Mouse (Mus musculus) hindbrain, embryonic 16.5 days (tissue): ENCODE measurements at regions not wholly inside any gene's neighbourhood (a gene's known extent, or its start where the extent isn't known, plus 50 kb on each side); places are given as distances from the start of the nearest gene placed in this dataset.
A peak's percentile ranks its signal among the peaks of the same experiment; 100 is the strongest.

Experiments used
- ATAC-seq: fragments of 200-750 bp; cut with Nextera tagmentation; 2 replicates; pipeline ENCODE4 v1.8.0; 2017; ENCODE audit warnings: moderate TSS enrichment, moderate library complexity
- H3K27ac ChIP-seq: fragments of 300-500 bp; sonication (generic); 2 replicates; pipeline ENCODE4 v1.5.1; 2014; ENCODE audit warnings: low read depth, mild to moderate bottlenecking, control low read depth, low read length, moderate library complexity
- H3K27me3 ChIP-seq: fragments of 300-500 bp; sonication (generic); replicated peaks from 2 replicates; pipeline ENCODE4 v1.6.1; 2014; ENCODE audit warnings: low read length; ENCODE audit not compliant: control insufficient read depth, insufficient read depth
- H3K36me3 ChIP-seq: fragments of 300-500 bp; sonication (generic); 2 replicates; pipeline ENCODE4 v1.6.1; 2014; ENCODE audit warnings: mild to moderate bottlenecking, low read length, moderate library complexity, mixed read lengths; ENCODE audit not compliant: control insufficient read depth, insufficient read depth
- H3K4me1 ChIP-seq: fragments of 300-500 bp; sonication (generic); 2 replicates; pipeline ENCODE4 v1.6.1; 2014; ENCODE audit warnings: low read depth, low read length; ENCODE audit not compliant: control insufficient read depth, insufficient read depth
- H3K4me2 ChIP-seq: fragments of 300-500 bp; sonication (generic); 2 replicates; pipeline ENCODE4 v1.6.1; 2014; ENCODE audit warnings: mild to moderate bottlenecking, low read length, control low read depth, moderate library complexity
- H3K4me3 ChIP-seq: fragments of 300-500 bp; sonication (generic); 2 replicates; pipeline ENCODE4 v1.5.1; 2014; ENCODE audit warnings: mild to moderate bottlenecking, low read length, control low read depth, moderate library complexity
- H3K9ac ChIP-seq: fragments of 300-500 bp; sonication (generic); 2 replicates; pipeline ENCODE4 v1.6.1; 2014; ENCODE audit warnings: low read depth, mild to moderate bottlenecking, control low read depth, low read length, moderate library complexity
- H3K9me3 ChIP-seq: fragments of 300-500 bp; sonication (generic); 2 replicates; pipeline ENCODE4 v1.6.1; 2014; ENCODE audit warnings: mild to moderate bottlenecking, low read length, moderate library complexity; ENCODE audit not compliant: control insufficient read depth
- WGBS: fragments of 180-500 bp; shearing (Covaris S2); extraction: QIAGEN DNeasy Blood & Tissue Kit; methylation state at CpG from one replicate; pipeline ENCODE4 v1.1.7; 2014; 5-methylcytosine and 5-hydroxymethylcytosine counted together

DNA sequence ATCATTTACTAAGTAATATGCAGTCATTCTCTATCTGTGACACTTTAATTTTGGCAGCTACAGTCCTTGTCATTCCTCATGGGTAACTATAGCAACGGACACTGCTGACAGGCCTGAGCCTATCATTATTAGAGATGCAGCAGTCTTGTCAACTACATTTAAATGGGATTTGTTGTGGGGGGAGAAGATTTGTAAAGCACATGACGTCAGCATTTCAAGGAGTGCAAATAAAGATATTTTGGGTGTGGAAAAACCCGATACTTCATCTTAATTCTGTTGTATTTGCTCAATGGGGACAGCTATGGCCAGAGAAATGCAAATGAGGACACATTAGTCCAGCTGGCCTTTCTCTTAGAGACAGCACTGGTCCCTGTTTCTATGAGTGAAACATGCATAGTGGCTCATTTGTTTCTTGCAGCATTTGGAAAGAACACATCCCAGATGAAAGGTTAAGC lies 55.5 kb upstream of the Kcne4 start:
- no peak overlapping the region for H3K4me2 ChIP-seq
- no peak overlapping the region for H3K27ac ChIP-seq
- no peaks in the 10 kb centered on the region for H3K9me3 ChIP-seq
- peak; percentile 97 for ATAC-seq
- H3K4me3 ChIP-seq, result no peak overlapping the region
- 16% methylated on average over 3 of the region's 3 CpGs for WGBS
- no peaks in the 10 kb centered on the region for H3K27me3 ChIP-seq
- H3K36me3 ChIP-seq, result no peaks in the 10 kb centered on the region
- peaks cover 7% of the 10 kb centered on the region for H3K4me1 ChIP-seq
- no peak overlapping the region for H3K9ac ChIP-seq
